Mouse (Mus musculus): ENCODE results near the gene Scgb2b2.

Gene Scgb2b2

GRCm38 (mm10) chr7:31290208-31290607, at the start of gene Scgb2b2:
Gene Scgb2b2 (plus strand): TSS chr7:31290508.
- no peak for DNase-seq (ENCODE audit: extremely low spot score, low read depth, low spot score)

- no peak for DNase-seq (ENCODE audit: extremely low spot score, low read depth, low spot score)
These were observed 1.4 kb downstream of the Scgb2b2 start, which contains the start of gene Scgb1b2 for GRCm38 (mm10) chr7:31291721-31292120. Gene Scgb1b2 (minus strand): TSS chr7:31291821.

Data from hindlimb bud, embryonic 11.5 days (tissue).